Mouse (Mus musculus) liver, adult 2 months (tissue): ENCODE data around the gene Ccer2. TPM values are rescaled to one million over a fixed set of nuclear protein-coding genes. Genes with fewer than 3 reads are reported as not detected.

Experiments
- DNase-seq: peaks from one replicate; pipeline ENCODE4 v3.0.0-alpha.2; 2011; ENCODE audit warnings: low read depth, low spot score; ENCODE audit errors: extremely low read depth
- H3K27ac ChIP-seq: fragments of 200-500 bp; replicated peaks from 2 replicates; pipeline ENCODE4 v1.5.1; 2012; ENCODE audit warnings: low read depth, mild to moderate bottlenecking, control low read depth, inconsistent platforms, low read length; ENCODE audit not compliant: insufficient read depth
- H3K27me3 ChIP-seq: fragments of 200-500 bp; 2 replicates; pipeline ENCODE4 v1.6.1; 2012; ENCODE audit warnings: mild to moderate bottlenecking, moderate library complexity, low read length, inconsistent platforms; ENCODE audit not compliant: control insufficient read depth, insufficient read depth
- H3K36me3 ChIP-seq: fragments of 200-500 bp; 2 replicates; pipeline ENCODE4 v1.6.1; 2012; ENCODE audit warnings: low read length, inconsistent platforms; ENCODE audit not compliant: control insufficient read depth, insufficient read depth
- H3K4me1 ChIP-seq: fragments of 200-500 bp; 2 replicates; pipeline ENCODE4 v1.6.1; 2011; ENCODE audit warnings: low read length; ENCODE audit not compliant: control insufficient read depth, insufficient read depth
- H3K4me3 ChIP-seq: fragments of 200-500 bp; 2 replicates; pipeline ENCODE4 v1.5.1; 2011; ENCODE audit warnings: low read depth, mild to moderate bottlenecking, control low read depth, low read length, moderate library complexity; ENCODE audit not compliant: insufficient read depth
- H3K79me2 ChIP-seq: fragments of 200-500 bp; 2 replicates; pipeline ENCODE4 v1.6.1; 2012; ENCODE audit warnings: inconsistent platforms, mild to moderate bottlenecking, low read length, moderate library complexity; ENCODE audit not compliant: control insufficient read depth, insufficient read depth
- H3K9ac ChIP-seq: fragments of 200-500 bp; 2 replicates; pipeline ENCODE4 v1.6.1; 2012; ENCODE audit warnings: low read depth, mild to moderate bottlenecking, control low read depth, inconsistent platforms, low read length
- CTCF ChIP-seq: fragments of 200-500 bp; IDR thresholded peaks from 2 replicates; pipeline ENCODE4 v1.5.1; 2011; ENCODE audit warnings: low read depth, low read length, control low read depth
- POLR2A ChIP-seq: fragments of 200-500 bp; IDR thresholded peaks from 2 replicates; pipeline ENCODE4 v1.6.1; 2011; ENCODE audit warnings: low read length, control low read depth; ENCODE audit not compliant: insufficient read depth; ENCODE audit errors: extremely low read depth
- WGBS: fragments of 180-500 bp; shearing (Covaris S2); methylation state at CpG from one replicate; pipeline ENCODE4 v1.1.7; 2018; 5-methylcytosine and 5-hydroxymethylcytosine counted together
- polyA plus RNA-seq: library from polyadenylated mRNA; depleted of rRNA; stranded (reverse); fragments of >200 nt; gene quantifications from 2 replicates; pipeline ENCODE4 v1.2.3, GENCODE M21; 2012
- total RNA-seq: library from RNA; depleted of rRNA; stranded (reverse); fragments of >200 nt; gene quantifications from 2 replicates; pipeline ENCODE4 v1.2.3, GENCODE M21; 2014

Ccer2 gene
- total and polyA plus RNA-seq, 2 experiments: not detected

GRCm38 (mm10) chr7:28739829-28740228 lies 16.1 kb upstream of the Ccer2 start:
- Histone ChIP-seq H3K4me1 (peaks cover 4% of the 10 kb centered on the region), H3K36me3 (no peaks in the 10 kb centered on the region), H3K9ac (no peak overlapping the region), H3K27ac (no peak overlapping the region), H3K4me3 (no peak overlapping the region), H3K79me2 (no peaks in the 10 kb centered on the region), H3K27me3 (no peaks in the 10 kb centered on the region)
- WGBS: 96% methylated on average over 21 of the region's 21 CpGs
- TF ChIP-seq CTCF (no peak), POLR2A (no peak)
- DNase-seq: no peak

DNA sequence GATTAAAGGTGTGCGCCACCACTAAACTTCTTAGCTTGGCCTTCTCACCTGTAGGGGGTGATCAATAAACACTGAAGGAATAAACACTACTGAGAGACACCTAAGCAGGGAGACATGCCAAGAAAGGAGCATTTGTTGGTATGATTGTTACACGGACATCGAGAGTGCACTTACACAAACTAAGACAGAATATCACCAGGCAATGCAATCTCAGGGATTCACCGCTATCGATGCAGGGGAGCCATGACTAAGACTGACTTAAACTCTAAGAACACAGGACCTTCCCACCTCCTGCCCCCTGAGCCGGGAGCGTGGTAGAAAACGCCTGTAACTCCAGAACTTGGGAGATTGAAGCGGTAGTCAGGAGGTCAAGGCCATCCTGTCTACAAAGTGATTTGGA lies 15.0 kb upstream of the Ccer2 start:
- Histone ChIP-seq H3K36me3 (no peaks in the 10 kb centered on the region), H3K27me3 (no peaks in the 10 kb centered on the region), H3K27ac (peak overlapping the region; percentile 67), H3K4me1 (peaks cover 4% of the 10 kb centered on the region), H3K4me3 (peak overlapping the region; percentile 82), H3K9ac (peak overlapping the region; percentile 85), H3K79me2 (no peaks in the 10 kb centered on the region)
- 15% methylated on average over 9 of the region's 9 CpGs for WGBS
- DNase-seq: peak; percentile 40
- TF ChIP-seq CTCF (no peak), POLR2A (no peak)

DNA sequence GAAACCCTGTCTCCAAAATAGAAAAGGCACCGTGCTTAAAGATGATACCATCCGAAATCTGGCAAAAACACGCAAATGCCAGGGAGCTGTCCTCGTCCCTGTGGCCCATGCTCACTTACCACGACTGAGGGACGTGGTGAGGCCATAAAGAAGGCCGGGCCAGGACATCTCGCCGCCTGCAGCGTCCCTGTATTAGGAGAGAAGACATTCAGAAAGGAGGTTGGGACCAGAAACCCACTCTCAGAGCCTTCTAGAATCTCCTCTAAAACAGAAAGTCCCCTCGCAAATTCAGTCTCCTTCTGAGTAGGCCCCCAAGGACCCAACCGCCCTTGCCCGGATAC lies 14.6 kb upstream of the Ccer2 start:
- Histone ChIP-seq H3K4me3 (peak overlapping the region; percentile 82), H3K4me1 (peaks cover 4% of the 10 kb centered on the region), H3K36me3 (no peaks in the 10 kb centered on the region), H3K27ac (peak overlapping the region; percentile 67), H3K9ac (peak overlapping the region; percentile 85), H3K79me2 (no peaks in the 10 kb centered on the region), H3K27me3 (no peaks in the 10 kb centered on the region)
- under 1% methylated on average over 13 of the region's 13 CpGs for whole genome bisulfite sequencing
- DNase-seq: no peak
- TF ChIP-seq POLR2A (no peak), CTCF (no peak)

DNA sequence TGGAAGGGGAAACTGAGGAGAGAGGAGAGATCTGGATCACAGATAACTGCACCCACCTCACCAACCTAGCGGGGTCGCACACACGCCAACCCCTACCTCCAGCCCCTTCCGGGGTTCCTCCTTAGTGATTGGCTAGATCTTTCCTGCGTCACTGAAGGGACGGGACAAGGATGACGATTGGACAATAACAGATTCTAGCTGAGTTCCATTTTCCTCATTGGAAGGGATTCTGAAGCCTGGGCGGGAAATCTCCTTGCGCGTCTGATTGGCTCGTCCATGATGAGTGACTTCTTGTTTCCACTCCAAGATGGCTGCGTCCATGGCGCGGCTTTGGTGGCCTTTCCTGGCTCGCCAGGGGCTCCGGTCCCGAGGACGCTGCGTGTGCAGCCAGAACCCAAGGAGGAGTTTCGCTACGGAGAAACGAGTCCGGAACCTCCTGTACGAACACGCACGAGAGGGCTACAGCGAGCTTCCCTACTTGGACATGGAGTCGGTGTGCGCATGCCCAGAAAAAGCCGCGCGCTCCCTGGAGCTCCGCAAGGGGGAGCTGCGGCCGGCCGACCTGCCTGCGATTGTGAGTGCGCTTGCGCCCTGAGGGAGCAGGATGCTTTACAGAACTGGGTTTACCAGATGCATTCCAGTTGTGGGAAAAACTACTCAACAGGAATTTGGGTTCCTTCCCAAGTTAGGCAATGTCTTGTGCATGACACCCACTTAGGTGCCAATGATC lies 14.1 kb upstream of the Ccer2 start, which contains the start of the genes Mrps12 and Sars2:
TSS of gene Mrps12 (minus strand) at position 112 of the 730 bp plus-strand sequence.
TSS of gene Sars2 (plus strand) at position 284 of the 730 bp plus-strand sequence.
- peak within 1 kb of the TSS; percentile 85 for H3K9ac ChIP-seq
- peak; percentile 96 for DNase-seq
- peak within 1 kb of the TSS; percentile 82 for H3K4me3 ChIP-seq
- H3K27ac ChIP-seq: peak within 1 kb of the TSS; percentile 88
- peaks cover 4% of the 10 kb centered on the region for H3K4me1 ChIP-seq
- H3K36me3 ChIP-seq: no peaks in the 10 kb centered on the region
- WGBS: under 1% methylated on average over 39 of the region's 39 CpGs
- H3K79me2 ChIP-seq: no peaks in the 10 kb centered on the region
- no peaks in the 10 kb centered on the region for H3K27me3 ChIP-seq
- TF ChIP-seq CTCF: peak; percentile 84
- peak; percentile 62; the same call in 1 of the 2 replicates for TF ChIP-seq POLR2A

- no peaks in the 10 kb centered on the region for H3K27me3 ChIP-seq
- H3K4me1 ChIP-seq: no peaks in the 10 kb centered on the region
- H3K36me3 ChIP-seq: no peaks in the 10 kb centered on the region
- no peak overlapping the region for H3K27ac ChIP-seq
- H3K79me2 ChIP-seq: no peaks in the 10 kb centered on the region
- WGBS: 96% methylated on average over 7 of the region's 7 CpGs
- no peak for TF ChIP-seq CTCF
- TF ChIP-seq POLR2A: no peak
- no peak overlapping the region for H3K9ac ChIP-seq
- H3K4me3 ChIP-seq: no peak overlapping the region
- DNase-seq: no peak
Measured at GRCm38 (mm10) chr7:28749935-28750334, 6.0 kb upstream of the Ccer2 start.

GRCm38 (mm10) chr7:28758623-28759022 lies 2.6 kb downstream of the Ccer2 start:
- TF ChIP-seq CTCF (no peak), POLR2A (no peak)
- Histone ChIP-seq H3K27ac (no peak overlapping the region), H3K27me3 (no peaks in the 10 kb centered on the region), H3K4me3 (no peak overlapping the region), H3K9ac (no peak overlapping the region), H3K79me2 (no peaks in the 10 kb centered on the region), H3K36me3 (peaks cover 3% of the 10 kb centered on the region; the same call in 1 of the 2 replicates), H3K4me1 (no peaks in the 10 kb centered on the region)
- WGBS: 93% methylated on average over 13 of the region's 13 CpGs
- no peak for DNase-seq
